Mouse (Mus musculus) cerebellum, postnatal 4 days (tissue): ENCODE data around the gene F5.

Experiments used
- DNase-seq, 2 experiments: peaks; one replicate each; pipeline ENCODE4 v3.0.0; 2022; ENCODE audit warnings: low spot score in 2 of 2, mixed read lengths in 1 of 2

Gene F5

GRCm38 (mm10) chr1:164151387-164152088, at the start of gene F5:
TSS of gene F5 (plus strand) at chr1:164151838.
- DNase-seq, result no peak

DNA sequence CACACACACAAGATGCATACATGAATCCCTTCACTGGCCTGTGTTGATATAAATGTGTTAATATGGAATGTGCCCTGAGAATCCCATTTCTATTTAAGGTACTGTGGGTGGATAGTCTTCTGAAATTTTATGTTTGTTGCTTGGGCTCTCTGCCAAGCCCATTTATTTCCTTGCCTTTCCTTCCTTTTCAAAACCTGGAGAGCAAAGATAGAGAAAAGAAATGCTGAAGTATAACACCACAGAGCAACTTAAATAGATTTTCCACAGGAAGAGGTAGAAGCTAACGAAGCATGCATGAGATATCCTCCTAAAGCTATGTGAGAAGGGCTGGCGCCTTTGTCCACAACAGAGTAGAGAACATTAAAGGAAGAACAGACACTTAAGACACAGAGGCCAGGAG, 41.9 kb upstream of the F5 start:
- no peak for DNase-seq

DNA sequence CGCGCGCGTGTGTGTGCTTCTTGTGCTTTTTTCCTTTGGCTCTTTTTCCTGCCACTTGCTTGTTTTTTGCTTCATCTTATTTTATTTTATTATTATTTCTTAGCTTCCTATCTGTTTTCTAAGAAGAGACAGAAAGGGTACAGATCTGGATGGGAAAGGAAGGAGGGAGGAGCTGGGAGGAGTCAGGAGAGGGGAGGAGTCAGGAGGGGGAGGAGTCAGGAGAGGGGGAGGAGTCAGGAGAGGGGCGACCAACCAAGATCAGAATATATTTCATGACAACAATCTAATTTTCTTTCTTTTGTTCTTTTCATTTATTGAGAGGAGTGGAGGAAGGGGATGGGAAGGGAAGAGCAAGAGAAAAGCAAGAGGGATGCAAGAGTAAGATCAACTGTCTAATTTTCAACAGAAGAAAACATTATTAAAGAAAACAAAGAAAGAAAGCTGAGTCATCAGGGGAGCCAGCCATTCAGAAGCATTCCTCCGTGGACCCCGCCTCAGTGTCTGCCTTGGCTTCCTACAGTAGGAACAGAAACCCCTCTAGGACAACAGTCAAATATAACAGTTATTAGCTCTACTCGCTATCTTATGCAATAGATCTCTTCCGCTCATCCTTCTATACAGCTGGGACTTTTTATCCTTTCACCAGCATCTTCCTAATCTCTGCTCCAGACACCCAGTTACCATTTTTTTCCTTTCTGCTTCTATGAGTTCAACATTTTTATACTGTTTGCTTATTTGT, 40.9 kb upstream of the F5 start:
- no peak for DNase-seq

DNA sequence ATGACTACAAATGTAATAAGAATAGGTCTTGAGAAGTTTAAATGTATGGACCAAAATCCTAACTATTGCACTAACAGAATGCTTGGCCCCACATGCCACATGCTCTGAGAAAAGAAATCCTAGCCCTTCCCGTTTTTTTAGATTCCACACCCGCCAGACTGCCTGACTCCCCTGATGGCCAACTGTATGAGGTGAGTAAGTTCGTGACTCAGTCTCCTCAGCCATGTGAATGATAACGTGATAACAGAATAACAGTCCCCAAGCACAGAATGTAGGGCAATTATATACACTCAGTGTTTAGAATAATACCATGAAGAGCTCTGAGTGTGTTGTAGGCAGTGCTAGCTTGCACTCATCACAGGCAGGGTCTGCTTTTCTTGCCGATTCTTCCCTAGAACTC, 37.4 kb upstream of the F5 start:
- DNase-seq, result no peak

GRCm38 (mm10) chr1:164114947-164115493, 36.6 kb upstream of the F5 start, which contains the start of gene Selp:
TSS of gene Selp (plus strand) at chr1:164115264.
- DNase-seq, result no peak

DNA sequence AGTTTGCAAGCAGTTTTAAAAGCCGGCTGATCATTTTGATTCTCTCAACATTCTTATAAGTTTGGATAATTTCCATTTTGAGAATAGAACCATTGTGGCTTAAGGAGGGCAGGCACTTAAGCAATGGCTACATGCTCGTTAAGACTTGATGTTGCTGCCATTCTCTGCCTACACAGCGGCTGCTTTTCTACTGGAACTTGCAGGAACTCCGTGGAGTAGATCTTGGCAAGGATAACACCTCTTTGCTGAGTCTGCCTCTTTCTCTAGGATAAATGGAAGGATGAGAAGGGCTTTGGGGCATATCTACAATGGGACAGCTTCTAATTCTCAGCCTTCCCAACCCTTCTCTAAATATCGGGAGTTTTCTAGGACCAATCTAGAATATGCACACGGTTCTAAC, 36.0 kb upstream of the F5 start:
- no peak for DNase-seq

GRCm38 (mm10) chr1:164117869-164118268, 33.8 kb upstream of the F5 start:
- no peak for DNase-seq

DNA sequence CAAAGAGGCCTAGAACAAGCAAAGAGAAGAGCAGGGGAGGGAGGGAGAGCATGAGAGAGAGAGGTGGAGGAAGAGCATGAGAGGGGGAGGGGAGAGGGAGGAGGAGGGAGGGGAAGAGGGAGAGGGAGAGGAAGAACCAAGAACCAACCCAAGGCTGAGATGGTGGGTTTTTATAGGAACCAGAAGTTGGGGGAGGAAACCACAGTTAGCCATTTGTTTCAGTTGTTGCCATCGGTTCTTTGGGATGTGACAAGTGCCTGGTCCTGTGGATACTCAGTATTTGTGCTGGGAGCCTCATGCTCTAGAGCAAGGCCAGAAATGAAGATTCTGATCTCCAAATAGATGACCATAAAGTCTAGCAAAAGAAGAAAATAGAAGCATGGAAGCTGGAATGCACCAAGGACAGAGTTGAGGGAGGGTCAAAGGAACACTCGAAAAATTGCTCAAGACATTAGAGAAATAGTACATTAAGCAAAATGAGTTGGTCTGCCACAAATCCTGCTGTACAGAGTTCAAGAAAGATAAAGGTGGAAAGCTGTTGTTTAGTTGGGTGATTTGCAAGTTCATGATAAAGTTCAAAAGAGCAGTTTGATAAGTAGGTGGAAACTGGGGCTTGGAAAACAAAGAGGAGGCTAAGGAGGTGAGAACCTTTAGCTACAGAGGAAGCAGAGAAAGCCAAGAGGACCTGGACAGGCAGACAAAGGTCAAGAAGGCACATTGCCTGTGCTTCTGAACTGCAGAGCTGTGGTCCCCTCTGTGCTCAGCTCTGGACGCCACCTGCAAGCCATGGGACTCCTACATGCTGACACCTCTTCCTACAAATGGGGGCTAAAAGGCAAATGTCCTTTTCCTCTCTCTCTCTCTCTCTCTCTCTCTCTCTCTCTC, 31.5 kb upstream of the F5 start:
- no peak for DNase-seq

- DNase-seq, result no peak
Observed at GRCm38 (mm10) chr1:164120777-164121158, 30.9 kb upstream of the F5 start.

DNA sequence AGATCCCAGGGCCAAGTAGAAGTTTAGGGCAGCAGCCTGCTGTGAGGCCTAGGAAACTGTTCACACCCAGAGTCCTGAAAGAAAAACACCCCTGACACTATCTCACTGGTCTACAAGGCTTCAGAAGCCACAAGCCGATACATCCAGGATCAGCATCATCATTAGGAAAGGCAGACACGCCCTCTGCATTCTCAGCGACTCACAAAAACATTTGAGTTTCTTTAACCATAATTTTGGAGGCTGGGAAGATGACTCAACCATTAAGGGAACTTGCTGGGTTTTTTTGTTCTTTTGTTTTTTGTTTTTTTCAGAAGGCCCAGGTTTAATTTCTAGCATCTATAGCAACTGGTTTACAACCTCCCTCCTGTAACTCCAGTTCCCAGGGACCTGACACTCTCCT, 27.8 kb upstream of the F5 start:
- no peak for DNase-seq

- no peak for DNase-seq
Observed at GRCm38 (mm10) chr1:164130013-164130412, 21.6 kb upstream of the F5 start.

GRCm38 (mm10) chr1:164132609-164133008, 19.0 kb upstream of the F5 start:
- no peak for DNase-seq

DNA sequence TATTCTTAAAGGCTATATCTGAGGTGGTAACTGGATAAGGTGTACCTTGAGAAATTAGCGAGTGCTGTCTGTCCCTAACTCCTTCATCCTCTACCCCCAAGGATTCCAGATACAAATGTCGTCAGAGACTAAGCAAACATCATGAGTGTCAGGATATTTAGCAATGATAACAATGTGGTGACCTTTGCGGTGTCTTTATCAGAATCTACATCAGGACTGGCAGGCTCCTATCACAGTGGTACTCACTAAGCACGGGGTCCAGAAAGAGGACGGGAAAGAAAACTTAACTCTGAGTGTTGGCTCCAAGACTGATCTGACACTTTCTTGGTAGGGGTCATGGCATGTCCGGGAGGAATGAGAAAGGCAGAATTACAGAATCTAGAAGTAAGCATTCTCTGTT, 17.5 kb upstream of the F5 start:
- no peak for DNase-seq

GRCm38 (mm10) chr1:164135360-164135759, 16.3 kb upstream of the F5 start:
- no peak for DNase-seq

- no peak for DNase-seq
Observed at GRCm38 (mm10) chr1:164135960-164136359, 15.7 kb upstream of the F5 start.

GRCm38 (mm10) chr1:164136636-164137035, 15.0 kb upstream of the F5 start:
- DNase-seq, result no peak

- DNase-seq, result peak; percentile 74 to 76
Observed at GRCm38 (mm10) chr1:164138365-164139130, 13.1 kb upstream of the F5 start.

- no peak for DNase-seq
Observed at GRCm38 (mm10) chr1:164139464-164139863, 12.2 kb upstream of the F5 start.

GRCm38 (mm10) chr1:164149083-164149482, 2.6 kb upstream of the F5 start:
- no peak for DNase-seq

DNA sequence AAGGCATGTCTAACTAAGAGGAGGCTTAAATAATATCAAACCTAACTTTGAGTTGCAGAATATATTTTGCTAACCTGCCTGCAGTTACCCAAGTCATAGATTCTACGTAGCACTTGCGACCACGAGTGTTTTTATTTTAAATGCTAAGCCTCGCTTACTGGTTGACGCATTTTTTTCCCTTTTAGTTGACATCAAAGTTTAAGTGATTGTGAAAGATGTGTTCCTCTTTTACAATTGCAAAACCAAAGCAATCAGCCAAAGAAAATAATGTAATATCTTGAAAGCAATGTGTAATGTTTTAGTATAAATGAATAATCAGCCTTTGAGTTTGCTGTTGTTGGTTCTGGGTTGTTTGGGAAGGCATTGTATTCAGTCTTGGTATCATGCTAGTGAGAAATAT, 1.2 kb downstream of the F5 start:
- DNase-seq, result no peak

GRCm38 (mm10) chr1:164154983-164155382, 3.3 kb downstream of the F5 start:
- DNase-seq, result no peak
